Mouse (Mus musculus): Measurements from ENCODE around the gene Cgnl1.
A peak's percentile ranks its signal among the peaks of the same experiment; 100 is the strongest.

Gene Cgnl1

DNA sequence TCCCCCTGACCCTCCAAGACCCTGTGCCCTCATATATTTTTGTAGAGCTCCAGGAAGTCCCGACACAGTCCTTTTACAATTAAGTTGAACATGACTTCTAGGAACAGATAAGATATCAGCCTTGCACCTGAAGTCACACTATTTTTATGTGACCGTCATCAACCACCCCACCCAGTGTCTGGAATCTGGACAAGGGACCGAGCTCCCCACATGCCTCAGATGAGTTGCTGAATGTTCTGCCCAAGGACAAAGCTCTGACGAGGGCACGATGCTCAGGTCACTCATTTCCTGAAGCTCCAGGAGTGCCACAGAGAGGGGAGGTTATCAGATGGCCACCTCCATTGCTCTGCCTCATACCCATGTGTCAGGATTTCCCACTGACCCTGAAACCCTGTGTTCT, 100.7 kb downstream of the Cgnl1 start:
- DNase-seq (ENCODE audit: low read depth): no peak

DNA sequence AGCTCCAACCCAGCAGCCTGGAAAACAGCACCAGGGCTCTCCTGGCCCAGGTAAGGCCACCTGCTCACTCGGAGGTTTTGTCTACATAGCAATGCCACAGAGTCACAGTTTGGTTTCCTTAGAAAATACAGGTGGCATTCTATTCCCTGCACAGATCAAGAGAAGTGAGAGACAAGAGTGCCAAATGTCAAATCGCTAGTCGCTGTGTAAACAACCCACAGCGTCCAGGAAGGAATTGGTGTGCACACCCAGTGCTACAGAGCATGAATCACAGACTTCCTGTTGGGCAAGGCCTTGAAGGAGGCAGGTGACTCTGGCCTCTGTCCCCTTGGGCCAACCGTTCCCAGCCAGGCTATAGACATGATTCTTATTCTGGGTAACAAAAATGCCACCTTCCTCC, 103.8 kb downstream of the Cgnl1 start:
- peak; percentile 57 for DNase-seq (ENCODE audit: low read depth)

GRCm38 (mm10) chr9:71666432-71666831, 105.0 kb downstream of the Cgnl1 start:
- DNase-seq (ENCODE audit: low read depth): no peak

- DNase-seq (ENCODE audit: low read depth): no peak
Observed at GRCm38 (mm10) chr9:71665493-71665892, 105.9 kb downstream of the Cgnl1 start.

- no peak for DNase-seq (ENCODE audit: low read depth)
Observed at GRCm38 (mm10) chr9:71664855-71665254, 106.5 kb downstream of the Cgnl1 start.

GRCm38 (mm10) chr9:71663421-71664217, 107.8 kb downstream of the Cgnl1 start:
- DNase-seq (ENCODE audit: low read depth): no peak

DNA sequence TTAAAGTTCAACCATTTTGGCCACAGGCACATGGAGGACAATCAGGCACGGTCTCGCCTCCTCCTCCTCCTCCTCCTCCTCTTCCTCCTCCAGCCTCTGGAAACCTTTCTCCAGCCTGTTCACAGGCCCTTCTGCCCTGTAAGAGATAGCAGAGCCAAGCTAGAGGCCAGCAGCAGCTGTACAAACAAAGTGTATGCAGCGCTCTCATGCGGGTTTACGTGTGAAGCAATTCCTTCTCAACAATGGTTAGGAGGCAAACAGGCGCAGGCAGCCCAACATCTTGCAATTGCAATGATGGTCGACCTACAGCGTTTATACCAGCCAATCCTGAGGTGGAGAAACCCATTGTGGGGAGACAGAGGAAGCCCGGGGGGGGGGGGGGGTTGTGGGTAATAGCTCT, 110.9 kb downstream of the Cgnl1 start:
- DNase-seq (ENCODE audit: low read depth): peak; percentile 65

GRCm38 (mm10) chr9:71659681-71660080, 111.7 kb downstream of the Cgnl1 start:
- DNase-seq (ENCODE audit: low read depth): no peak

- DNase-seq (ENCODE audit: low read depth): no peak
Observed at GRCm38 (mm10) chr9:71657199-71657598, 114.2 kb downstream of the Cgnl1 start.

GRCm38 (mm10) chr9:71654861-71655260, 116.5 kb downstream of the Cgnl1 start:
- DNase-seq (ENCODE audit: low read depth): no peak

GRCm38 (mm10) chr9:71646115-71646514, 125.3 kb downstream of the Cgnl1 start:
- peak; percentile 61 for DNase-seq (ENCODE audit: low read depth)

DNA sequence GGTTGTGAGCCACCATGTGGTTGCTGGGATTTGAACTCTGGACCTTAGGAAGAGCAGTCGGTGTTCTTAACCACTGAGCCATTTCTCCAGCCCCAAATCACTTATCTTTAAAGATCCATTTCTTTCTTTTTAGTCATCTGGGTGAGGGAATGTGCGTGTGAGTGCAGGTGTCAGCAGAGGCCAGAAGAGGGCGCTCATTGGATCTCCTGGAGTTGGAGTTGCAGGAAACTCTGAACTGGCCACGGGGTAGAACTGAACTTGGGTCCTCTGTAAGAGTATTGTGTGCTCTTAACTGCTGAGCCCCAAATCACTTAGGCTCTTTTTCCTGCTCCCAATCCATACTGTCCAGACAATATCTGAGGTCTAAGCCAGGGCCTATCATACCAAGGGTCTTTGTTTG, 127.8 kb downstream of the Cgnl1 start:
- no peak for DNase-seq (ENCODE audit: low read depth)

DNA sequence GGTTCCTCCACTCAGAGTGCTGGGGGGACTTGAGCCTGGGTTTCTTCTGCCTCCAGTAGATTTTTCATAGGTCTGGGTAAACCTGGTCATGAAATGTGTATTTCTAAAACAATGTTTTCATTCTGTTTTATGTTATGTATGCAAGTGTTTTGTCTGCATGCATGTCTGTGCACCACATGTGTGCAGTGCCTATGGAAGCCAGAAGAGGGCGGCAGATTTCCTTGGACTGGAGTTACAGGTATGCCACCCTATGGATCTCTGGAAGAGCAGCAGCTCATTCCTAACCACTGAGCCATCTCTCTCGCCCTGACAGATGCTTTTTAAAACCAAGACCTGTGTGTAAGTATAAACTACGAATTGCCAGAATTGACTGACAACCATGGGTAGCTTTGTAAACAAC, 129.1 kb downstream of the Cgnl1 start:
- no peak for DNase-seq (ENCODE audit: low read depth)

DNA sequence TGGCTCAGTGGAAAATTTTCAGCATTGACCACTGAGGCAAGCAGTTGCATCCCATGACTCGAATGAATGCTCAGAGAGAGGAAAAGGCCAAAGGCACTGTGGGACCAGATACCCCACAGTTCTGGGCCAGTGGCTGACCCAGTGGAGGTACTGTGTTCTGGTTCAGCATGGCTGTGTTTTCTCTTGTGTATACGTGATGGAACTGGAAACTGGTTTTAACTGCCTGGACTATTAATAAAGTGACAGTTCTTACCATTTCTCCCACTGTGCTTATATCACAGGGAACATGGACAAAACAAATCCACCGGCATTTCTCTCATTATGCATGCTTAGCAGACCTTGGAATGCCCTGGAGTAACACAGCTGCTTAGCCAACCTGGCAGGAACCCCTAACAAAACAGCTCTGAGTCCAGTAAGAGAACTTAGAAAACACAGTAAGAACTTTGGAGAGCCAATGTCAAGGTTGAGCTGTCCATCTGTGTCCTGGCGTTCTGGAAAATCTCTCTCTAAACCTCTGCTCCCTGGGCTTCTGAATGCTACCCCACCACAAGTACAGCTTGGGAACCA, 131.0 kb downstream of the Cgnl1 start:
- DNase-seq (ENCODE audit: low read depth): peak; percentile 43

DNA sequence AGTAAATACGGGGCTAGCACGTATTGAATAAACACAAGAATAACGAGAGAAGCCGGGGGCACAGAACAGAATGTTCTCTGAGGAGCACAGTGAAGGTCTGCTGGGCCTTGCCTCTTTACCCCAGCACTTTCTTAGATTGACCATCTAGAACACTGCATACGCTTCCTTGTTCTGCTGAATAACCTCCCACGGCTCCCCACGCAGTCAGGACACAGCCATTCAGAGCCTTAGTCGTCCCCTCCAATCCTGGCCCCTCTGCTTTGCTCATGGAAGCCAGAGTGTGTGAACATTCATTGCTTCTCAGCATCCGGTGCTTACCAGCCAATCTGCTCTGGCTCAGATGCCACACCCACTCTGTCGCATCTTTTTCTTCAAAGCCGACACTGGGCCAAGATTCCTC, 133.2 kb downstream of the Cgnl1 start:
- no peak for DNase-seq (ENCODE audit: low read depth)

GRCm38 (mm10) chr9:71636854-71637253, 134.5 kb downstream of the Cgnl1 start:
- DNase-seq (ENCODE audit: low read depth): no peak

GRCm38 (mm10) chr9:71635627-71636026, 135.8 kb downstream of the Cgnl1 start:
- DNase-seq (ENCODE audit: low read depth): no peak

- no peak for DNase-seq (ENCODE audit: low read depth)
Observed at GRCm38 (mm10) chr9:71634916-71635315, 136.5 kb downstream of the Cgnl1 start.

DNA sequence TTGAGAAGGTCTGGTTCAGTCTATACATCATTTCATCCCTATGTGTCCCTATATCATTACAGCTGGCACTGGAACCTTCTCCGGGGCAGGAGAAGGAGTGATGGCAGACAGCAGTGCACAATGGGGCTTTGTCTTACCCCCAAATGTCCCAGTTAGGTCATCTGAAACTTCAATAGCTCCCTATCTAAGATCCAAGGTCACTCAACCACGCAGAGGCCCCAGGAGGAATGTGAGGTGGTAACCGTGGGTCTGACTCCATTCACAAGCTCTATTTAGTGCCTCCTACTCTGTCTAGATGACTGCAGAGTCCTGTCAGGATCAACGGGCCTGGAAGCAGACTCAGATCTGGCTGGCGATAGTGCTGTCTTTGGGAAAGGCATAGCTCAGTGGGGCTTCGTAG, 142.5 kb downstream of the Cgnl1 start:
- no peak for DNase-seq (ENCODE audit: low read depth)

DNA sequence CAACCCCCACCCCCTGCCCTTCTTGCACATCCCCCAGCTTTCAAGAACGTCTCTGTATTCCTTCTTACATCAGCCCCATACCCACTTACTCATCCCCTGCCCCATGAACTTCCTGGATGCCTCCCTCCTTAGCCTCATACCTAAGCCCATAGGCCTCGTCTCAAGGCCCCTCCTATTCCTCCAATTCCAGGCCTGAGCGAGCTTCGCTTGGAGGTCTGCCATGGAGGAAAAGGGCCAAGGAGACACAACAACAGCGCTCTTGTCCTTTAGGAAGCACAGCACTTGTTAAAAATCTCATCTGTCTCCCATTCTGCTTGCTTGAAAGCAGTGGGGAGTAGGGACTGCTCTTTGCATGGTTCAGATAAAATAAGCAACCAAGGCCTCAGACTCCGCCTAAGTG, 143.1 kb downstream of the Cgnl1 start:
- DNase-seq (ENCODE audit: low read depth): no peak

- DNase-seq (ENCODE audit: low read depth): no peak
Observed at GRCm38 (mm10) chr9:71625961-71626360, 145.4 kb downstream of the Cgnl1 start.

GRCm38 (mm10) chr9:71624793-71625495, 146.5 kb downstream of the Cgnl1 start:
- no peak for DNase-seq (ENCODE audit: low read depth)

GRCm38 (mm10) chr9:71623871-71624569, 147.4 kb downstream of the Cgnl1 start:
- DNase-seq (ENCODE audit: low read depth): no peak

Data from fibroblast of lung, adult 2 months (primary cell).